Mouse (Mus musculus): ENCODE data around the gene Il17re. TPM values are rescaled to one million over a fixed set of nuclear protein-coding genes. Genes with fewer than 3 reads are reported as not detected.

Il17re gene
- polyA plus RNA-seq, 1 experiment from 2014 or later, result 0.40 TPM

DNA sequence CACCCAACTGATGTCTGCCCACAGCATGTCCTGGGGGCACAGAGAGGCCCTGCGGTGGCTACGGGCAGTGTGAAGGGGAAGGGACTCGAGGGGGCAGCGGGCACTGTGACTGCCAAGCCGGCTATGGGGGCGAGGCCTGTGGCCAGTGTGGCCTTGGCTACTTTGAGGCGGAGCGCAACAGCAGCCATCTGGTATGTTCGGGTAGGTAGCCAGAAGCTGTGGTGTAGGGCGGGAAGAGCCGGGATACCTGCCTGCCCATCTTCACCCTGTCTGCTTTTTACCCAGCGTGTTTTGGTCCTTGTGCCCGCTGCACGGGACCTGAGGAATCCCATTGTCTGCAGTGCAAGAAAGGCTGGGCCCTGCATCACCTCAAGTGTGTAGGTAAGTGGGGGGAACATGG, 31.1 kb downstream of the Il17re start:
- H3K36me3 ChIP-seq (ENCODE audit: control insufficient read depth, insufficient read depth, low read length), result peaks cover 9% of the 10 kb centered on the region
- DNase-seq (ENCODE audit: low spot score, missing footprints), result no peak
- H3K27ac ChIP-seq (ENCODE audit: low read depth, low read length), result no peak overlapping the region
- H3K4me2 ChIP-seq, result no peak overlapping the region
- H3K4me3 ChIP-seq (ENCODE audit: low read depth, low read length), result no peak overlapping the region
- H3K9me3 ChIP-seq (ENCODE audit: control insufficient read depth, low read length), result no peaks in the 10 kb centered on the region
- peaks cover 3% of the 10 kb centered on the region; the same call in 1 of the 2 replicates for H3K4me1 ChIP-seq (ENCODE audit: control insufficient read depth, insufficient read depth, low read length)
- ATAC-seq (ENCODE audit: low FRiP score), result no peak
- no peaks in the 10 kb centered on the region for H3K27me3 ChIP-seq (ENCODE audit: control insufficient read depth, insufficient read depth, low read length)
- no peak overlapping the region for H3K9ac ChIP-seq (ENCODE audit: low read length)
- 94% methylated on average over 14 of the region's 14 CpGs for WGBS

DNA sequence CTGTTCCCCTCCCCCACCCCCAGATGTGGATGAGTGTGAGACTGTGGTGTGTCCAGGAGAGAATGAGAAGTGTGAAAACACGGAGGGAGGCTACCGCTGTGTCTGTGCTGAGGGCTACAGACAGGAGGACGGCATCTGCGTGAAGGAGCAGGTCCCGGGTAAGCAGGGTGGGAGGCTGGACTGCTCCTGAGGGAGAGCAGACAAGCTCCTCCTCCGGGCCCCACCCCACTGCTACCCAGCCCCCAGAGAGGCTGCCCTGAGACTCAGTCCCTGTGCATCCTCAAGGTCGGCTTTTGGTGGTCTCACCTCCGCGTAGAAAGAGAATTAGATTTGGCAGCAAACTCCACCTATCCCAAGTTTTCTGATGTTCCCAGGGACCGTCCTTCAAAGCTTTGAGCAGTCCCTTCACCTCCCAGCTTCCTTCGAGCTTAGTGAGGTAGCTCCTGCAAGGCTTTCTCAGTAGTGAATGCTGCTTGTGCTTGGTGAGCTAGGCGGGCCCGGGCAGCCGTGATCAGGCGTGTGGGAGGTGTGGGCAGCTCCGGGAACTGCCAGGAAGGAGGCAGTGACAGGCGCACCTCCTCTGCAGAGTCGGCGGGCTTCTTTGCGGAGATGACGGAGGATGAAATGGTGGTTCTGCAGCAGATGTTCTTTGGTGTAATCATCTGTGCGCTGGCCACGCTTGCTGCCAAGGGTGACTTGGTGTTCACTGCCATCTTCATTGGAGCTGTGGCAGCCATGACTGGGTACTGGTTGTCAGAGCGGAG, 34.0 kb downstream of the Il17re start:
- no peak overlapping the region for H3K4me3 ChIP-seq (ENCODE audit: low read depth, low read length)
- H3K9ac ChIP-seq (ENCODE audit: low read length), result no peak overlapping the region
- WGBS, result 78% methylated on average over 24 of the region's 24 CpGs
- H3K27ac ChIP-seq (ENCODE audit: low read depth, low read length), result no peak overlapping the region
- DNase-seq (ENCODE audit: low spot score, missing footprints) (no peak), ATAC-seq (ENCODE audit: low FRiP score) (no peak)
- no peaks in the 10 kb centered on the region for H3K9me3 ChIP-seq (ENCODE audit: control insufficient read depth, low read length)
- H3K27me3 ChIP-seq (ENCODE audit: control insufficient read depth, insufficient read depth, low read length), result peaks cover 6% of the 10 kb centered on the region
- peaks cover 9% of the 10 kb centered on the region for H3K36me3 ChIP-seq (ENCODE audit: control insufficient read depth, insufficient read depth, low read length)
- no peak overlapping the region for H3K4me2 ChIP-seq
- H3K4me1 ChIP-seq (ENCODE audit: control insufficient read depth, insufficient read depth, low read length), result peaks cover 9% of the 10 kb centered on the region

DNA sequence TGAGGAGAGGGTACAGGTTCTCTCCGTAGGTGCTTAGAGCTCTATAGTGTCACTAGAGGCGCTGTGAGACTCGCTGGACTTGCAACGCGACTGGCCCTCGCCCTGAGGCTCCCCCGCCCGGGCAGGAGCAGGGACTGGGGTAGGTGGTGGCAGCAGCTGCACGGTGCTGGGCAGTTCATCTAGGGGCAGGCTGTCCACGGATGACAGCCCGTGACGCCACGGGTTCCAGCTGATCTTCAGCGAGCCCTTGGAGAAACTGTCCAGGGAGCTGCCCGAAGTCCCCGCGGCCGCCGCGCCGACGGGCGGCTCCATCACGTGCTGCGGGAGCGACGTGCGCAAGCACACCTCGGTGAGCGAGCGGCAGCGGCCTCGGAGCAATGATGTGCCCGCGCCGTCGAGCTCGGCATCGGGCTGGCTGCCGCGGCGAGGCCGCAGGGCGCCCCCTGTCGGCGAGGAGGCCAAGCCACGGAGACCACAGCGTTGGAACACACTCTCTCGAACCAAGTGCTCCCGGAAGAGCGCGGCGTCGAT, 36.0 kb downstream of the Il17re start:
- peaks cover 6% of the 10 kb centered on the region for H3K27me3 ChIP-seq (ENCODE audit: control insufficient read depth, insufficient read depth, low read length)
- H3K36me3 ChIP-seq (ENCODE audit: control insufficient read depth, insufficient read depth, low read length), result peaks cover 9% of the 10 kb centered on the region
- H3K27ac ChIP-seq (ENCODE audit: low read depth, low read length), result no peak overlapping the region
- H3K4me2 ChIP-seq, result peak overlapping the region; percentile 48
- ATAC-seq (ENCODE audit: low FRiP score), result peak; percentile 86
- WGBS, result 2% methylated on average over 49 of the region's 54 CpGs
- no peaks in the 10 kb centered on the region for H3K9me3 ChIP-seq (ENCODE audit: control insufficient read depth, low read length)
- H3K4me1 ChIP-seq (ENCODE audit: control insufficient read depth, insufficient read depth, low read length), result peaks cover 9% of the 10 kb centered on the region
- H3K4me3 ChIP-seq (ENCODE audit: low read depth, low read length), result peak overlapping the region; percentile 30; the same call in 1 of the 2 replicates
- H3K9ac ChIP-seq (ENCODE audit: low read length), result peak overlapping the region; percentile 51
- peak; percentile 98 for DNase-seq (ENCODE audit: low spot score, missing footprints)

DNA sequence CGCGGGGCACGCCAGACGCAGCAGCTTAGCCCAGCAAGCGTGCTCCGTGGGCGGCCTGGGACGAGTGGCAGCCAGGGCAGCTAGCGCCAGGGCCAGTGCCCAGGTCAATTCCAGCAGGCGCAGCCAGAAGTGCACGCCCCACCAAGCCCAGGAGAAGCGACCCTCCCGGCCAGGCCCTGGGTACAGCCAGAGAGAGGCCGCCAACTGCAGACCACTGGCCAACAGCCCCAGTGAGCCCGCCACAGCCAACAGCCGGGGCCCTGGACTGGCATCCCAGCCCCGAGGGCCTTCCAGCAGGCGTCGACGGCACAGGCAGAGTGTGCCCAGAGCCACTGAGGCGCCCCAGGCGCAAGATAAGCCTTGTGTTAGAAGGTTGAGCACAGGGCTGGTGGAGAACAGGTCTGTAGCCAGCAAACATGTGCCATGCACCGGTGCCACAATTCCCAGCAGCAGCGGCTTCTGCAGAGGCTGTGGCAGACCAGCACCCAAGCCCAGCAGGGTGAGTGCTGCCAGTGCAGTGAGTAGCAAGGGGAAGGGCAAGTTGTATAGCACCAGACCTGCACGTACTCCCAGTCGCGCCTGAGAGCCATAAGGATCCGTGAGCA, 36.9 kb downstream of the Il17re start:
- 0 out of 2 replicates have a peak overlapping the region, but pooled peaks have one; percentile 51 for H3K9ac ChIP-seq (ENCODE audit: low read length)
- H3K36me3 ChIP-seq (ENCODE audit: control insufficient read depth, insufficient read depth, low read length), result peaks cover 9% of the 10 kb centered on the region
- H3K27ac ChIP-seq (ENCODE audit: low read depth, low read length), result no peak overlapping the region

GRCm38 (mm10) chr6:113499346-113499745, 41.1 kb downstream of the Il17re start:
- Histone ChIP-seq H3K4me3 (ENCODE audit: low read depth, low read length) (no peak overlapping the region), H3K9ac (ENCODE audit: low read length) (no peak overlapping the region), H3K27ac (ENCODE audit: low read depth, low read length) (no peak overlapping the region), H3K9me3 (ENCODE audit: control insufficient read depth, low read length) (no peaks in the 10 kb centered on the region), H3K4me2 (no peak overlapping the region), H3K27me3 (ENCODE audit: control insufficient read depth, insufficient read depth, low read length) (peaks cover 6% of the 10 kb centered on the region), H3K36me3 (ENCODE audit: control insufficient read depth, insufficient read depth, low read length) (no peaks in the 10 kb centered on the region), H3K4me1 (ENCODE audit: control insufficient read depth, insufficient read depth, low read length) (peaks cover 7% of the 10 kb centered on the region)
- ATAC-seq (ENCODE audit: low FRiP score), result no peak
- DNase-seq (ENCODE audit: low spot score, missing footprints), result no peak
- 78% methylated on average over 6 of the region's 6 CpGs for WGBS

More for the DNA sequence above, 36.9 kb downstream of the Il17re start:
- DNase-seq (ENCODE audit: low spot score, missing footprints) (peak; percentile 88), ATAC-seq (ENCODE audit: low FRiP score) (no peak)
- peaks cover 9% of the 10 kb centered on the region for H3K4me1 ChIP-seq (ENCODE audit: control insufficient read depth, insufficient read depth, low read length)
- 50% methylated on average over 28 of the region's 28 CpGs for WGBS
- no peaks in the 10 kb centered on the region for H3K9me3 ChIP-seq (ENCODE audit: control insufficient read depth, low read length)
- peak overlapping the region; percentile 30; the same call in 1 of the 2 replicates for H3K4me3 ChIP-seq (ENCODE audit: low read depth, low read length)
- peaks cover 6% of the 10 kb centered on the region for H3K27me3 ChIP-seq (ENCODE audit: control insufficient read depth, insufficient read depth, low read length)
- H3K4me2 ChIP-seq, result peak overlapping the region; percentile 48

- DNase-seq (ENCODE audit: low spot score, missing footprints) (peak; percentile 92), ATAC-seq (ENCODE audit: low FRiP score) (peak; percentile 74; the same call in 1 of the 2 replicates)
- no peaks in the 10 kb centered on the region for H3K27me3 ChIP-seq (ENCODE audit: control insufficient read depth, insufficient read depth, low read length)
- no peak within 1 kb of the TSS for H3K27ac ChIP-seq (ENCODE audit: low read depth, low read length)
- peak within 1 kb of the TSS; percentile 66 for H3K9ac ChIP-seq (ENCODE audit: low read length)
- H3K9me3 ChIP-seq (ENCODE audit: control insufficient read depth, low read length), result no peaks in the 10 kb centered on the region
- peak within 1 kb of the TSS; percentile 45 for H3K4me3 ChIP-seq (ENCODE audit: low read depth, low read length)
- peak within 1 kb of the TSS; percentile 72 for H3K4me2 ChIP-seq
- no peaks in the 10 kb centered on the region for H3K4me1 ChIP-seq (ENCODE audit: control insufficient read depth, insufficient read depth, low read length)
- no peaks in the 10 kb centered on the region for H3K36me3 ChIP-seq (ENCODE audit: control insufficient read depth, insufficient read depth, low read length)
- 3% methylated on average over 32 of the region's 32 CpGs for WGBS
These were observed 43.3 kb downstream of the Il17re start, which contains the start of gene Prrt3 for GRCm38 (mm10) chr6:113501388-113502084. Prrt3 (minus strand) TSS chr6:113501931.

DNA sequence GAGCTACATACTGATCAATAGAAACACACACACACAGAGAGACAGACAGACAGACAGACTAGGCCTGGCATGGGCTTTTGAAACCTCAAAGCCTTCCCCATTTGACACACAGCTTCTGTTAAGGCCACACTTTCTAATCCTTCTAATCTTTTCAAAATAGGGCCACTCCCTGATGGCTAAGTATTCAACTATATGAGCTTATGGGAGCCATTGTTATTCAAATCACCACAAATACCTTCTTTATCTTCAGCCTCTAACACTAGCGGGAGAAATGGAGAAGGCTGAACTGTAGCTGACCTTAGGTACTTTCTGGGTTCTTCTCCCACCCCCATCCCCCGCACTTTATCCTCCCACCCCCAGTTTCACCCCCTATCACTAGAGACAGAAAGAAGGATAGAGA, 44.5 kb downstream of the Il17re start:
- no peaks in the 10 kb centered on the region for H3K36me3 ChIP-seq (ENCODE audit: control insufficient read depth, insufficient read depth, low read length)
- no peaks in the 10 kb centered on the region for H3K27me3 ChIP-seq (ENCODE audit: control insufficient read depth, insufficient read depth, low read length)
- H3K9me3 ChIP-seq (ENCODE audit: control insufficient read depth, low read length), result no peaks in the 10 kb centered on the region
- no peak overlapping the region for H3K4me2 ChIP-seq
- no peak overlapping the region for H3K4me3 ChIP-seq (ENCODE audit: low read depth, low read length)
- H3K4me1 ChIP-seq (ENCODE audit: control insufficient read depth, insufficient read depth, low read length), result no peaks in the 10 kb centered on the region
- DNase-seq (ENCODE audit: low spot score, missing footprints), result no peak
- WGBS, result 20% methylated on average over 2 of the region's 2 CpGs
- no peak; the same call in 1 of the 2 replicates for ATAC-seq (ENCODE audit: low FRiP score)
- H3K9ac ChIP-seq (ENCODE audit: low read length), result no peak overlapping the region
- H3K27ac ChIP-seq (ENCODE audit: low read depth, low read length), result no peak overlapping the region

- H3K27me3 ChIP-seq (ENCODE audit: control insufficient read depth, insufficient read depth, low read length), result no peaks in the 10 kb centered on the region
- no peaks in the 10 kb centered on the region for H3K9me3 ChIP-seq (ENCODE audit: control insufficient read depth, low read length)
- H3K4me1 ChIP-seq (ENCODE audit: control insufficient read depth, insufficient read depth, low read length), result no peaks in the 10 kb centered on the region
- no peak overlapping the region for H3K4me3 ChIP-seq (ENCODE audit: low read depth, low read length)
- no peak overlapping the region for H3K4me2 ChIP-seq
- no peak overlapping the region for H3K9ac ChIP-seq (ENCODE audit: low read length)
- H3K36me3 ChIP-seq (ENCODE audit: control insufficient read depth, insufficient read depth, low read length), result no peaks in the 10 kb centered on the region
- H3K27ac ChIP-seq (ENCODE audit: low read depth, low read length), result no peak overlapping the region
- ATAC-seq (ENCODE audit: low FRiP score), result no peak
- 53% methylated on average over 1 of the region's 1 CpGs for WGBS
- DNase-seq (ENCODE audit: low spot score, missing footprints), result no peak
These were observed 47.4 kb downstream of the Il17re start for GRCm38 (mm10) chr6:113505689-113506088.

Data from midbrain, embryonic 11.5 days (tissue).